Mouse (Mus musculus) ovary, adult 18-20 months (tissue): Measurements from ENCODE around the gene Tmf1.

Experiments used
- DNase-seq: peaks from one replicate; pipeline ENCODE4 v3.0.0; 2022; ENCODE audit warnings: low spot score, mixed read lengths

The Tmf1 gene

GRCm38 (mm10) chr6:97106777-97107176 lies 72.1 kb downstream of the Tmf1 start:
- DNase-seq = no peak

GRCm38 (mm10) chr6:97106106-97106505 lies 72.8 kb downstream of the Tmf1 start:
- no peak for DNase-seq

GRCm38 (mm10) chr6:97104264-97104852 lies 74.6 kb downstream of the Tmf1 start:
- DNase-seq = no peak
